Mouse (Mus musculus) ES-Bruce4 (cell line): ENCODE measurements around the gene Cd300e. TPM values are rescaled to one million over a fixed set of nuclear protein-coding genes. Genes with fewer than 3 reads are reported as not detected.
A peak's percentile ranks its signal among the peaks of the same experiment; 100 is the strongest.

Source experiments
- H3K27ac ChIP-seq: 2 replicates; pipeline ENCODE4 v1.5.1; 2012; ENCODE audit warnings: low read length, inconsistent platforms; ENCODE audit not compliant: insufficient read depth
- H3K27me3 ChIP-seq: 2 replicates; pipeline ENCODE4 v1.6.1; 2012; ENCODE audit warnings: mild to moderate bottlenecking, low read length, inconsistent platforms; ENCODE audit not compliant: control insufficient read depth, poor library complexity, insufficient read depth, severe bottlenecking
- H3K36me3 ChIP-seq: 2 replicates; pipeline ENCODE4 v1.6.1; 2012; ENCODE audit warnings: inconsistent platforms, mild to moderate bottlenecking, low read length, moderate library complexity; ENCODE audit not compliant: control insufficient read depth, poor library complexity, insufficient read depth, severe bottlenecking
- H3K4me1 ChIP-seq: one replicate; pipeline ENCODE4 v1.8.1; 2011; ENCODE audit warnings: low read length; ENCODE audit not compliant: control insufficient read depth, insufficient read depth
- H3K4me3 ChIP-seq: 2 replicates; pipeline ENCODE4 v1.5.1; 2011; ENCODE audit warnings: low read depth, mild to moderate bottlenecking, low read length
- H3K9ac ChIP-seq: 2 replicates; pipeline ENCODE4 v1.6.1; 2012; ENCODE audit warnings: low read depth, mild to moderate bottlenecking, inconsistent platforms; ENCODE audit not compliant: poor library complexity, severe bottlenecking
- H3K9me3 ChIP-seq: replicated peaks from 2 replicates; pipeline ENCODE4 v1.6.1; 2012; ENCODE audit warnings: mild to moderate bottlenecking, low read length, inconsistent platforms; ENCODE audit not compliant: control insufficient read depth, poor library complexity, insufficient read depth, severe bottlenecking
- CTCF ChIP-seq: IDR thresholded peaks from one replicate; pipeline ENCODE4 v1.8.1; 2011; ENCODE audit warnings: low read depth, low read length
- EP300 ChIP-seq: IDR thresholded peaks from 2 replicates; pipeline ENCODE4 v1.6.1; 2011; ENCODE audit warnings: low read depth, low read length; ENCODE audit not compliant: insufficient read depth
- POLR2A ChIP-seq: IDR thresholded peaks from one replicate; pipeline ENCODE4 v1.8.1; 2011; ENCODE audit warnings: low read length; ENCODE audit not compliant: insufficient read depth
- polyA plus RNA-seq: library from polyadenylated mRNA; stranded (reverse); fragments of >200 nt; gene quantifications from 2 replicates; pipeline ENCODE4 v1.2.4, GENCODE M21; 2011; ENCODE audit warnings: low read depth; ENCODE audit not compliant: missing spikeins, insufficient read depth, insufficient read length

Cd300e gene
- polyA plus RNA-seq, 1 experiment: not detected

DNA sequence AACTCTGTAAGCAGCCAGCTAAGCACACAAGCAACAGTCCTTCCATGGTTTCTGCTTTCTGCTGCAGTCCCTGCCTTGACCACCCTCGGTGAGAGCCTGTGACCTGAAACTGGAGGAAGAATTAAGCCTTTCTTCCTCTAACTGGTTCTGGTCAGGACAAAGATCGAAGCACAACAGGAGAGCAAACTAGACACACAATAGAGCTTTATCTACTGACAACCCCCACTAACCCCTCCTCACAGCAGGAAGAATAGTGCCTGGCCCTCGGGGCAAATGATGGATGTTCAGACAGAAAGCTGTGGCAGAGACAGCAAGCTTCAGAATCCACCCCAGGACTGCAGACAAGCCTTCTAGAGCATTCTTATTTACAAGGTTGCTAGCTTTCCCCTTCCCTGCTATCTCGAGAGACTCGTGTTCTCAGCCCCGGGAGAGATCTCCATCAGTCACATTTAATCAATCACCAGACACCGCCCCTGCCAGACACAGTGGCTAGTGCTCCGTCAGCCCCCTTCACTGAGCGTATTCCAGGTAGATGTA is 9.1 kb upstream of the Cd300e start:
- no peaks in the 10 kb centered on the region for H3K27me3 ChIP-seq
- no peak overlapping the region for H3K9ac ChIP-seq
- no peaks in the 10 kb centered on the region for H3K36me3 ChIP-seq
- no peak overlapping the region for H3K27ac ChIP-seq
- H3K9me3 ChIP-seq: no peaks in the 10 kb centered on the region
- TF ChIP-seq CTCF (no peak), EP300 (peak; percentile 65; the same call in 1 of the 2 replicates)
- H3K4me1 ChIP-seq: peaks cover 5% of the 10 kb centered on the region
- H3K4me3 ChIP-seq: no peak overlapping the region

- H3K4me3 ChIP-seq: no peak overlapping the region
- no peak overlapping the region for H3K27ac ChIP-seq
- no peaks in the 10 kb centered on the region for H3K4me1 ChIP-seq
- no peak overlapping the region for H3K9ac ChIP-seq
- no peaks in the 10 kb centered on the region for H3K27me3 ChIP-seq
- no peaks in the 10 kb centered on the region for H3K36me3 ChIP-seq
- H3K9me3 ChIP-seq: no peaks in the 10 kb centered on the region
- no peak for TF ChIP-seq POLR2A
- no peak for TF ChIP-seq CTCF
- no peak for TF ChIP-seq EP300
Measured at GRCm38 (mm10) chr11:115066768-115067167, 4.8 kb upstream of the Cd300e start.

GRCm38 (mm10) chr11:115059797-115060196 is 2.2 kb downstream of the Cd300e start:
- TF ChIP-seq EP300 (no peak), POLR2A (no peak), CTCF (no peak)
- no peaks in the 10 kb centered on the region for H3K9me3 ChIP-seq

GRCm38 (mm10) chr11:115058701-115059100 is 3.3 kb downstream of the Cd300e start:
- Histone ChIP-seq H3K27me3 (no peaks in the 10 kb centered on the region), H3K9ac (no peak overlapping the region), H3K9me3 (no peaks in the 10 kb centered on the region), H3K27ac (no peak overlapping the region), H3K36me3 (no peaks in the 10 kb centered on the region), H3K4me1 (no peaks in the 10 kb centered on the region), H3K4me3 (no peak overlapping the region)
- no peak for TF ChIP-seq EP300
- TF ChIP-seq POLR2A: no peak
- no peak for TF ChIP-seq CTCF

More at GRCm38 (mm10) chr11:115059797-115060196, 2.2 kb downstream of the Cd300e start:
- Histone ChIP-seq H3K27ac (no peak overlapping the region), H3K27me3 (no peaks in the 10 kb centered on the region), H3K4me1 (no peaks in the 10 kb centered on the region), H3K36me3 (no peaks in the 10 kb centered on the region), H3K9ac (no peak overlapping the region), H3K4me3 (no peak overlapping the region)

DNA sequence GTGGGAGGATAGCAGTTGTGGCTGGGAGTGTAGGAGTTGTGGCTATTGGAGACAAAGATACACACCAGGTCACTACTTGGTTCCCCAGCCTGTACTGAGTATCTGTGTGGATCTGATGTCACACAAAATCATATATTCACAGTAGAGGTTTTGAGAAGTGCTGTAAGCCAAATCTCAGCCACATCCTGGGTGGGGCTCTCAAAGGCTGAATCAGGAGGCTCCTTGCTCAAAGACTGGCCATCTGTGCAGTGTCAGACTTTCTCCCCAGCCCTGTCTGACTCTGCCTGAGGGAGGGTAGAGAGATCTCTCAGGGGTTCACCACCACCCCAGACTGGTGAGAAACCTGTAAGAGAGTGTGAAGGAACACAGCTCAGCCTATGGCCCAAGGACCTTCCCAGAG is 7.4 kb downstream of the Cd300e start:
- Histone ChIP-seq H3K9me3 (no peaks in the 10 kb centered on the region), H3K27ac (no peak overlapping the region), H3K4me3 (no peak overlapping the region), H3K36me3 (no peaks in the 10 kb centered on the region), H3K27me3 (no peaks in the 10 kb centered on the region), H3K4me1 (no peaks in the 10 kb centered on the region), H3K9ac (no peak overlapping the region)
- TF ChIP-seq POLR2A: no peak
- TF ChIP-seq CTCF: no peak
- TF ChIP-seq EP300: no peak

DNA sequence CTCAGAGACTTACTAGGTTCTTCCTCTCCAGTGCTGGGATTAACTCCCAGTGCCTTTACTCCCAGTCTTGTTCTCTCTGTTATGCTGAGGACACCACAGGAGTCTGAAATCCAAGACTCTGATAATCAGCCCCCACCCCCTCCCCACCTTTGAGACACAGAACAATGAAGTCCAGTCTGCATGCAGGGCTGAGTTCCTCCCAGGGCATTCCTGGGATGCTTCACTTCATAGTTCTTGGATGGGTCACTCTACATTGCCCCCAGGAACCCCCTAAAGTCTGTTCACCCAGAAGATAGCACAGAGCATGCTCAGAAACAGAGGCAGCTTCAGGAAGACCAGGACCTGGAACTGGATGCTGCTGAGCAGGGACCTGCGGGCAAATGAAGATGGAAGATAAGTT is 9.0 kb downstream of the Cd300e start:
- no peak overlapping the region for H3K9ac ChIP-seq
- TF ChIP-seq EP300 (peak; percentile 64; the same call in 1 of the 2 replicates), CTCF (no peak)
- H3K36me3 ChIP-seq: no peaks in the 10 kb centered on the region
- H3K4me1 ChIP-seq: no peaks in the 10 kb centered on the region
- H3K27ac ChIP-seq: no peak overlapping the region; the same call in 1 of the 2 replicates
- H3K9me3 ChIP-seq: no peaks in the 10 kb centered on the region
- no peaks in the 10 kb centered on the region for H3K27me3 ChIP-seq
- H3K4me3 ChIP-seq: no peak overlapping the region
